Mouse (Mus musculus) C2C12 (cell line): ENCODE results near the gene Cox7a2. TPM values are rescaled to one million over a fixed set of nuclear protein-coding genes. Genes with fewer than 3 reads are reported as not detected.

Source experiments
- H3K27me3 ChIP-seq: one replicate; pipeline ENCODE4 v1.6.1; 2011; ENCODE audit not compliant: control insufficient read depth, insufficient read depth, insufficient read length
- H3K36me3 ChIP-seq: one replicate; pipeline ENCODE4 v1.6.1; 2011; ENCODE audit not compliant: control insufficient read depth, insufficient read depth
- H3K4me3 ChIP-seq: one replicate; pipeline ENCODE4 v1.5.1; 2011; ENCODE audit warnings: mild to moderate bottlenecking, control low read depth; ENCODE audit not compliant: poor library complexity, insufficient read depth, severe bottlenecking
- H3K79me2 ChIP-seq: one replicate; pipeline ENCODE4 v1.6.1; 2011; ENCODE audit not compliant: control insufficient read depth, insufficient read depth
- H3K79me3 ChIP-seq: one replicate; pipeline ENCODE4 v1.6.1; 2011; ENCODE audit warnings: low read depth, control low read depth
- H3ac ChIP-seq: one replicate; pipeline ENCODE3; 2011; ENCODE audit warnings: low read depth; ENCODE audit not compliant: control insufficient read depth, insufficient read length
- CEBPB ChIP-seq: IDR thresholded peaks from one replicate; pipeline ENCODE4 v1.6.1; 2011; ENCODE audit warnings: low read depth, mild to moderate bottlenecking, control low read depth, moderate library complexity
- CTCF ChIP-seq: IDR thresholded peaks from one replicate; pipeline ENCODE4 v1.5.1; 2011; ENCODE audit not compliant: control insufficient read depth, insufficient read depth, insufficient read length
- FOSL1 ChIP-seq: IDR thresholded peaks from one replicate; pipeline ENCODE4 v1.8.0; 2011; ENCODE audit warnings: mild to moderate bottlenecking, low read length; ENCODE audit not compliant: poor library complexity, insufficient read depth, severe bottlenecking
- MAX ChIP-seq: IDR thresholded peaks from one replicate; pipeline ENCODE4 v1.6.1; 2011; ENCODE audit warnings: mild to moderate bottlenecking, control low read depth
- MYOD1 ChIP-seq: IDR thresholded peaks from one replicate; pipeline ENCODE4 v1.6.1; 2011; ENCODE audit warnings: low read depth; ENCODE audit not compliant: control insufficient read depth, insufficient read length
- MYOG ChIP-seq: IDR thresholded peaks from one replicate; pipeline ENCODE4 v1.6.1; 2011; ENCODE audit not compliant: control insufficient read depth, insufficient read length; ENCODE audit errors: extremely low read depth
- USF1 ChIP-seq: IDR thresholded peaks from one replicate; pipeline ENCODE4 v1.6.1; 2011; ENCODE audit warnings: low read depth, mild to moderate bottlenecking, control low read depth, moderate library complexity
- polyA plus RNA-seq: library from polyadenylated mRNA; unstranded; fragments of >200 nt; fragmentation: generic; extraction: Trizol; gene quantifications from one replicate; pipeline ENCODE4 v1.2.1, GENCODE M21; 2012; ENCODE audit warnings: missing spikeins

Gene Cox7a2
- polyA plus RNA-seq, 1 experiment, result 453 TPM

- TF ChIP-seq USF1 (no peak), MAX (no peak), FOSL1 (no peak), CTCF (no peak), CEBPB (no peak), MYOD1 (no peak), MYOG (no peak)
- Histone ChIP-seq H3K4me3 (no peak overlapping the region), H3K36me3 (no peaks in the 10 kb centered on the region), H3K79me3 (peaks cover 28% of the 10 kb centered on the region), H3K27me3 (peaks cover 5% of the 10 kb centered on the region), H3ac (no peak overlapping the region), H3K79me2 (peaks cover 30% of the 10 kb centered on the region)
Measured at GRCm38 (mm10) chr9:79795076-79795475, 35.4 kb upstream of the Cox7a2 start.

GRCm38 (mm10) chr9:79792841-79793835 lies 33.5 kb upstream of the Cox7a2 start, which contains the start of gene Tmem30a:
Gene Tmem30a, minus strand, starts transcription at chr9:79793507.
- peaks cover 49% of the 10 kb centered on the region for H3K79me2 ChIP-seq
- TF ChIP-seq MYOG (no peak), USF1 (no peak), CTCF (no peak), MAX (no peak), CEBPB (no peak), MYOD1 (no peak), FOSL1 (no peak)

GRCm38 (mm10) chr9:79785794-79786085 lies 26.1 kb upstream of the Cox7a2 start:
- Histone ChIP-seq H3ac (no peak overlapping the region), H3K27me3 (no peaks in the 10 kb centered on the region), H3K79me2 (peaks cover 95% of the 10 kb centered on the region), H3K4me3 (no peak overlapping the region), H3K79me3 (peaks cover 81% of the 10 kb centered on the region), H3K36me3 (no peaks in the 10 kb centered on the region)
- no peak for TF ChIP-seq CTCF
- TF ChIP-seq MYOG, result no peak
- TF ChIP-seq CEBPB, result no peak
- TF ChIP-seq USF1, result no peak
- no peak for TF ChIP-seq FOSL1
- TF ChIP-seq MAX, result no peak
- no peak for TF ChIP-seq MYOD1

More at GRCm38 (mm10) chr9:79792841-79793835, 33.5 kb upstream of the Cox7a2 start, which contains the start of gene Tmem30a:
- no peaks in the 10 kb centered on the region for H3K27me3 ChIP-seq
- peak within 1 kb of the TSS; percentile 96 for H3ac ChIP-seq
- peaks cover 46% of the 10 kb centered on the region for H3K79me3 ChIP-seq
- H3K4me3 ChIP-seq, result peak within 1 kb of the TSS; percentile 92
- no peaks in the 10 kb centered on the region for H3K36me3 ChIP-seq

DNA sequence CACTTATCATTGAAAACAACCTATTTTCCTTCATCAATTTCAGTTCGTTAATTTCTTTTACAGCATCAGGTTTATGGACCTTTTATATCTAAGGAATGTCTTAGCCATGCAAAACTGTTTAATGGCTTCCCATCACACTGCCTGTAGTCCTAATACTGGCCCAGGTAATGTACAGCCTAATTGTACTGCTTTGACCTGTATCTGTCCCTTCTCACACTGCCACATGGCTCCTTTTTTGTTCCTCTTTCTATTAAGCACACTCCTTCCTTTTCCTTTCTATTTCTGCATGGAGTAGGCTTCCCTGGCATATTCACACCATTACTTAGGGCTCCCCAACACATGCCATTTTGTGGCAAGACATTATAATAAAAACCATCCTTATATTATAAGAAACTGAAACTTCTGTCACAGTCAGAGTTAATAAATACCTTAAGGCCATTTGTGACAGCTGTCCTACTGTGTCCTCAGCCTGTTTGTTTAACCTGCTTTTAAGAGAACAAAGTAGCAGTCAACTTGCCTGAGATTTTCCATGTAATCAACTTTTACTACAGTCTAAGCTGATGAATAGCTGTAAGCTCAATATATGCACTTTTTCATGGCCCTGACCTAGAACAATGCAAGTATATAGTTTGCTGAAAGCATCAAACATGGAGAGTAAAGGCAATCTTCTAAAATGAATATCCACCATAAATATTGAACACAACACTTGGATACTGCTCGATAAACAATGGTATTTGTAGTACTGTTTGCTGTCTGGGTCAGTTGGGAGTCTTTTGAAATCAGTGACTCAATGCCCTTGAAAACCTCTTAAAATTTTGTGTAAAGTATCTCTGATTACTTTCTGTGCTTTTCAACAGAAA lies 25.5 kb upstream of the Cox7a2 start:
- TF ChIP-seq MAX (no peak), USF1 (no peak), CTCF (no peak), FOSL1 (no peak), MYOG (no peak), CEBPB (no peak)
- Histone ChIP-seq H3K79me2 (peaks cover 90% of the 10 kb centered on the region), H3ac (no peak overlapping the region), H3K27me3 (no peaks in the 10 kb centered on the region), H3K4me3 (no peak overlapping the region), H3K79me3 (peaks cover 75% of the 10 kb centered on the region), H3K36me3 (no peaks in the 10 kb centered on the region)

DNA sequence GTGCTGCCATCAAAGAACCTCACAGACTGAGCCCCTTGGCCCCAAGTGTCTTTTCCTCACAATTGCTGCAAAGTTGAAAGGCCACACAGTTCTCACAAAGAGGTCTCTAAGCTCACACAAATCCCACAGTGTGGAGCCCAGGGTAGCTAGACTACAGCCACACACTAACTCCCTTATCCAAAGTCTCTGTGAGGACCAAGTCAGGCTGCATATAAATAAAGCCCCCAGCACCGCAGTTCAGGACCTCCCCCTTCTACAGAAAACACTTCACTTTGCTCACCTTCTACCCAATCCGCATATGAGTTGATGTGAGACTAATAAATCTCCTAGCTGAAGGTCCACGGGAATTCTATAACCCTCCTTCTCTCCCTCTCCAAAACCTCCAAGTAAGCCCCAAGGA lies 24.8 kb upstream of the Cox7a2 start:
- TF ChIP-seq MYOD1, result no peak
- TF ChIP-seq USF1, result no peak
- TF ChIP-seq FOSL1, result no peak
- H3K36me3 ChIP-seq, result no peaks in the 10 kb centered on the region

More for the DNA sequence above, 24.8 kb upstream of the Cox7a2 start:
- H3K27me3 ChIP-seq, result no peaks in the 10 kb centered on the region
- H3K79me3 ChIP-seq, result peaks cover 68% of the 10 kb centered on the region
- no peak overlapping the region for H3ac ChIP-seq
- peaks cover 87% of the 10 kb centered on the region for H3K79me2 ChIP-seq
- no peak overlapping the region for H3K4me3 ChIP-seq
